Mouse (Mus musculus): Measurements from ENCODE around the gene Cacna1c.

The Cacna1c gene

DNA sequence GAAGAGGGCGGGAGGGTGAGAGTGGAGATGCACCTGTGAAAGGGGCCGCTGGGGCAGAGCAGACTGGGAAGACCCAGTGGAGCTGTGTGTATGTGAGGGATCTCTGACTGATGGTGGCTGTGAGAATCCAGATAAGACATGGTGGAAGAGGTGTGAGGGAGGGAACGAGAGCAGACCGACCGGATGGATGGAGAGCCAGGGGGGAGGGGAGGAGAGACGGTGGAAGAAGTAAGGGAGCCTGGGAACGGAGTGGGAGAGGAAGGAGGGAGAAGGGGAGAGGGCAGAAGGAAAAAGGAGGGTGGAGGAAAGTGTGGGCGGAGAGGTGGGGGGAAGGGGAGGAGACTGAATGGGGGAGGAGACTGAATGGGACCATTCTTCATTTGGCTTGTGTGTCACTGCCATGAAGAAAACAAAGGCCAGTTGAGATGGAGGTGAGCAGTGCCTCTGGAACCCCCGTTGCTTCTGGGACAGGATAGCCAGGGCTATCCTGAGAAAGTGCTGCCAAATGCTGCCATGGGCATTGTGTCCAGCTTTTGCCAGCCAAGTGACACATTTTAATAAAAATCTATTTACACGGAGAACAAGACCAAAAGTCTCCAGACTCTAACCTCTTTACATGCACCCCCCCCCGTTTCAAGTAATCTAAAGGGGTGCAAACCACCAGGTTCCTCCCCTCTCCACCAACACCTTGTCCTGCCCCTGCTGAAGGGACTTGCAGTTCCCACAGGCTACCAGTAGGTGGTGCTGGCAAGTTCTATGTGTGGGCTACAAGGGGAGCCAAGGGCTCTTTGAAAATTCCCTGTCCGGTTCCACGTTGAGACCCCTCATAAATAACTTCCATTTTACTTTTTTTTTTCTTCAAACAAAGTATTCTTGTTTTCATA, 273.6 kb downstream of the Cacna1c start:
- DNase-seq (ENCODE audit: low spot score) = peak; percentile 79

DNA sequence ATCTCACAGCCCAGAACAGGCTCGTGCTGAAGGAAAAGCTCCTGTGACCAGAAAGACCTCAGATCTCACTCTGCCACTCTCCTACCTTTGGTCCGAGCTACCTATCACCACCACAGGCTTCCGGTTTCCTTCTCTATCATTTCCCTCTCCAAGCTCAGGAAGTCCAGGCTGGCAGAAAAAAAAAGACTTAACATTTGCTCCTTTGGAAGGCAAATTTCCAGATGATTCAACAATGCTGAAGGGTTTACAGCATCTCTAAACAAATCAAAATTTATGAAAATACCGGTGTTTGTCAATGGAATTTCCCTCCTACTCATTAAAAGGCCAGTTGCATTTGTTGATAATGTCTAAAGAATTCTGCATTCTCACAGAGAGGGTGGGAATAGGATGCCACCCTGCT, 288.0 kb downstream of the Cacna1c start:
- DNase-seq (ENCODE audit: low spot score) = no peak

DNA sequence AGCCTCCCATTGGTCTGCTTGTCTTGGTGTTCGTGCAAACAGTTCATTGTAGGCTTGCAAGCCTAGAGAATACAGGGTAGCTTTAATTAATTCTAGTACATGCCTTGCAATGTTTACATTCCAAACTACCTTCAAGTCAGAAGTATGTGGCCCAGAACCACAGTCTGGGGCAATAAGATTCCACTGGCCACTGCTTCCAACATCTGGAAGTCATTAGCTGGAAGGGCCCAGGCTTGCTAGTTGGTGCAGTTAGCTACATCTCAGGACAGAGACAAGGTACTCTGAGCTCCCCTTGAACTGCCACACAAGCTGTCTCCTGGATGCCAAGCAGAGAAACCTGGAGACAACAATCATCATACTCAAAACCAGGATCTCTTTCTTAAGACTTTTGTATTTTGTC, 288.5 kb downstream of the Cacna1c start:
- no peak for DNase-seq (ENCODE audit: low spot score)

DNA sequence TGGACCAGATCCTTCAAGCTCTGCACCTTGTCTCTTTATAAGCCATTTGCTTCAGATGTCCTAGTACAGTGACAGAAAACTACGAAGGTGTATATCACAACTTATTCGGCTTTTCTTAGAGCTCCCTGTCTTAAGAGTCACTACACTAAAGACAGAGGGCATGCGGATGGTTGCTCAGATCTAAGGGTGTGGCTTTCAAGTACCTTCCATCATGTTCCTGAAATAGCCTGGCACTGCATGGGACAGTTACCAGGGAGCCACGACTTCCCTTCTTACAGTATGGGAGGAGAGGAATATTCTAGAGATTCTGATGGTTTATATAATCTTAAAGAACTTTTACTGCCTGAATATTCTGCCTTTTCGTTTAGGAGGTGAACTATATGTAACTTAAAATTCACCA, 289.3 kb downstream of the Cacna1c start:
- no peak for DNase-seq (ENCODE audit: low spot score)

DNA sequence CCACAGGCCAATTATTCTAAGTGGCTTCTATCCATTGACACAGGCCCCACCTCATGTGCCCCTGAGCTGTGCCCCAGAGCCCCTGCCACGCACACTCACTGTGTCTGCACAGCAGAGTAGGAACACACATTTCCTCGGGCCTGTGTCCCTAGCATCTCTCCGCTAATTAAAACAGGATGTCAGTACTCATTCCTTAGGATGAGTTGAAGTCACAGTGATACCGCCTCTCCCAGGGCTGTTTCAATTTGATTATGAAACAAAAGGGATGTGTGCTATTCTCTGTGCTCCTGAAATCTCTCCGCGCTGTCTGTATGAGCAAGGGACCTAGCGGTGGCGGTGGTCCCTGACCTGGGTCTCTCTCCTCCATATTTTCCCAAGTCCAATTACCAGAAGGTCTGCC, 296.5 kb downstream of the Cacna1c start:
- DNase-seq (ENCODE audit: low spot score) = no peak

DNA sequence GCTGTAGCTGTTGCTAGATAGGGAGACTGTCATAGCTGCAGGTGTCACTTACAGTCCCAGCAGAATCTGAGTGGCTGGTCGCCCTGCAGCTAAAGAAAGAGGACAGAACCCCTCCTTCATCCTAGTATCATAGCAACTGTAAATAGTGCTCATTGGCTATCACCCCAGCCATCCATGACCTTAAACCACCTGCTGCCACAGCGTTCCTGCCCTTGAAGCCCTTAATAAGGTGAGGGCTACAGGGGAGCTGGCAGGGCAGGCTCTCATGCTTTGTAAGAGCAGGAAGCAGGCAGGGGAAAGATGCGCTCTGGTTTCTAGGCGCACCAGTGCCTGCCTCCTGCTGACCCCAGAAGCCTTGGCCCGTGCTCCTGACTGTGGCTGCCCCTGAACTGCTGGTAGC, 299.1 kb downstream of the Cacna1c start:
- no peak for DNase-seq (ENCODE audit: low spot score)

DNA sequence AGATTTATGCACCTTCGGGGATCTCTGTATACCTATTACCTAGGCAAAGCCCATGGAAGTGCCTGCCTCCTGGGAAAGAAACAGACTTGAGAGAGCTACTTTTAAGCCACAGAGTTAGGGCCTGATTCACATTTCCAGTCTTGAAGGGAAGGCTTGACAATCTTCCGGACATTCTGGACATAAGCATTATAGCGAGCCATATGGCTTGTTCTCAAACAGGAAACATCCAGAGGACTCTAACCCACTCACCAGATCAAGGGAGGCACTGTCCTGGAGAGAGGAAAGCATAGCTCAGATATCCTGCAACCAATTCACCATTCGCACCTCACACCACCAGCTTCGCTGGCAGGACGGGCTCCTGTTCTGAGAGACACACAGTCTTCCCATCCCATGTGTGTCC, 302.2 kb downstream of the Cacna1c start:
- no peak for DNase-seq (ENCODE audit: low spot score)

DNA sequence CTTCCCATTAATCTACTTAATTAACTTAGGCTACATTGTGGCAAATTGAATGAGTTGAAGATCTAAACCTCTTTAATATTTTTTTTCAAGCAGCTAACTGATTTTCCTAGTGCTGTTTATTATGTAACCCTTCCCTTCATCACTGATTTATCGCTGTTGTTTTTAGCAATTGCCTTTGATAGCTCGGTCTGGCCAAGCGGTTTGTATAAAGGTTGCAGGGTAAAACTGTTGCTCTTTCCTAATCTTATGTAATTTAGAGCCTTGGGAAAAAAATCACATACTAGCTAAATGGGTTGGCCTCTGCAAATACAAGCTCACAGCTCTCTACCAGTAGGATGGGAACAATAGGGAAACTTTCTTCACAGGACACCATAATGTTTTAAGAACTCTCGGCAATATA, 306.8 kb downstream of the Cacna1c start:
- no peak for DNase-seq (ENCODE audit: low spot score)

DNA sequence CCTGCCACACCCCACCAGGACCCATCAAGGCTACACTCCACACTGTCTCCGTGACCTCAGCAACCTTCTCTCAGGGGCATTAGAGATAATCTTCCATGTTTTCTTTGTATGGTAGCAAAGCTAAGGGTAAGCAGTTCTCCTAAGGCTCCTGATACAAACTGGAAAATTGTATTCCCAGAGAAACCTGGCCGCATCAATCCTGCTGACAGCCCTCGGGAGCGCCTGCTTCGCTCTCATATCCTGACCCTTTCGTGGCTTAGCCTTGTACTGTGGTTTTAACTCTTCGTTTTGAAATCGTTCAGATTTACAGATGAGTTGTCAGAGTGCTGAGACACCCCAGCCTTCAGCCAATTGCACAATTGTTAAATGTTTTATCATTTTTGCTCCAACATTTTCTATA, 309.2 kb downstream of the Cacna1c start:
- no peak for DNase-seq (ENCODE audit: low spot score)

DNA sequence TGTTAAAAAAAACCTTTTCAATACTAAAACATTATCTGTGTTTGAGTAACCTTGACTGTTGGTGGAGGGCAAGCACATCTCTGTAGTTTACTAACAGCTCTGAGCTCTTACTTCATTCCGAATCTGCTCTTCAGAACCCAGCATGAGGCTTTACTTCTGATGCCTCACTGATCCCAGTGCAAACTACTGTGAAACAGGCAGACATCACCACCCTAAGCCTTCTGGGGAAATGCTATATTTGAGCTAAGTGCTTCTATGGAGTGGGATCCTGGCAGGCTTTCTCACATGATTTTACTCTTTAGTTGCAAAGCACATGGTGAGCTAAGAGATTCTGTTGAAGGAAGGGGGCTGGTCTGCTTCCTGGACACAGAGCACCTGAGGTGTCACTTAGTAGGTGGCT, 311.3 kb downstream of the Cacna1c start:
- DNase-seq (ENCODE audit: low spot score) = no peak

DNA sequence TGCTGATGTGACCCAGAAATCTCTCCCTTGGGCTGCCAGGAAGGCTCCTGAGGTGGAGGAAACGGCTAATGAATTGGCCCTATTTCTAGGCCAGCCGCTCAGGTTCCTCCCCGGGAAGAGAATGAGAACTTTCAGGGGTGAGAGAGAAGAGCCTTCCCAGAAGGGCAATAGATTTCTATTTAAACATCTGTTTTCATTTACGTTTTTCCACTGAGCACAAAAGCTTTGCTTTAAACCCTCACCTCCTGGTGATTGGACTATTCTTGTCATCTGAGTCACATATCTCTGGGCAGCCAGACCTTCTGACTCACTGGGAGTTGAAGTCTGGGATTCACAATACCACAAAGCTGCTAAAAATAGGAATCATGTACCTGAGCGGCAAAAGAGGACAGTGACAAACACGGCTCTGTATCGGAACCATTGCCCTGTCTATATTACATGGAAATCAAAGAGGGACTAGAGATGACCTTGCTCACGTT, 312.1 kb downstream of the Cacna1c start:
- no peak for DNase-seq (ENCODE audit: low spot score)

DNA sequence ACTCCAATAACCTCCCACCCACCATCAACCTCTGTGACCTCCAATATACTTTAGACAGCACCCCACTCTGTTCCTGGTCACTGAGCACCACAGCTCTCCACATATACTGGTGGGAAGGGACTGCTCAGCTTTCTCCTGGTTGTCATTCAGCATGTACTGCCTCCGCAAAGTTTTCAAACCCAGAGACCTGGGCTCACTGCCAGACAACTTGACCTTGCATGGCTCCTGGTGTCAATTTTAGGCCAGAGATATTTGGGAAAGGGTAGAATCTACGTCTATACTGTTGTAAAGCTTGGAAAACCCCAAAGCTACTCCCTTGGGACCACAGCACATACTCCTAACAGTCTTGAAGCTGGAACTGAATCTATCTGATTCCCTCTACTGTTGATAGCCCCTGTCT, 320.0 kb downstream of the Cacna1c start:
- DNase-seq (ENCODE audit: low spot score) = no peak

DNA sequence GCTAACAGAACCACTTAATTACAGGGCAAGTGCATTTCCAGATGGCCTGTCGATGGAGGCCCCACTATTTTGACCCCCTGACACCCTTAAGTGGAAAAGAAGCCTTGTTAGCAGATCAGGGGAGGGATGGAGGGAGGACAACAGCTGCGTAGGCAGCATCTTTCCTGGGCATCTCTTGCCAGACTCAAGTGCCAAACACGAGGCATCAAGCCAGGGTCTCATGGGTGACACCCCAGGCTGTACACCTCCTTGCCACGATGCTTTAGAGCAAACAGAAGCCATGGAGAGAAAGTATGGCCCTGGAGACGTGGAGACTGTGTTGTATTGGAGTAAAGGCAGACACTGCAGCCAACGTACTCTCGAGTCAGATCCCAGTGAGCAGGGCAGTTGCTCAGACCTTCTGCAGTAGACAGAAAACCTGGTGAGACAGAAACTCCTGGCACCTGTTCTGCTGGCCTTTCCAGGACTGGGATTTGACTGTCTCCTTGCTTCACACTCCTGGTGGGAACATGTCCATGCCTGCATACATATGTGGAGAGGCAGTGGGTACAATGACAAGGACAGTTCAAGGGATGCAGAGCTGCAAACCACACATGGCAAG, 325.9 kb downstream of the Cacna1c start:
- DNase-seq (ENCODE audit: low spot score) = no peak

DNA sequence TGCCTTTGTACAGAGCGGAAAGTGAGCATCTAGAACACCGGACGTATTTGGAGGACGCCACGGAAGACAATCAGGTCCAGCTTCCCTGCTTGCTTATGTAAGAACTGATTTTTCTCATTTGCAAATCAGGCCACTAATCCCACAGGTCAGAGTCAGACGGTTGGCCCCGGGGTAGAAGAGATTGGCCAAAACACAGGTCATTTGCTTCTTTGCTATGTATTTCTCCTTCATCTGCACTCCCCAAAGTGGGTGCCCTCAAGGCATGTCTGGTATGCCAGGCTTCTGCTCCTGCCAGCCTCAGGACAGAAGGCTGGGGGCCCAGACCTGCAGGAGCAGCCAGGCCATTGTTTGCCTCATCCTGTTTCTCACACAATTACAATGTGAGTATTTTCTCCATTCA, 328.8 kb downstream of the Cacna1c start:
- DNase-seq (ENCODE audit: low spot score) = no peak

DNA sequence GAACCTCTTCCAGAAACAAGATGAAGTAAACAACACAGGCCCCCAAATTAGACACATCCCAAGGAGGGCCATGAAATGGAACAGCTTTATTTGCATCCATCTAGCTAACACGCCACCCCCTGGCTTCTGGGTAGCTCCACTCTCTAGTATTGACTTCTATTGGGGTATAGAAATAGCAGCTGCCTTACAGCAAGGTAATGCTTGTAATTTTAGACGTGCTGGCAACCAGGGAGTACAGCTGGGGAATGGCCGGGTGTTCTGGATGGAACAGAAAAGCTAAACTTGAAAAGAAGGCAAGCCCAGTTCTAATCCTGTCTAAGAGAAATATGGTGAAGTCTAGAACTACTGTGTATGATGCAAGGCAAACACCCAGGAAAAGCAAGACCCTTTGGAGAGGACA, 329.3 kb downstream of the Cacna1c start:
- DNase-seq (ENCODE audit: low spot score) = no peak

DNA sequence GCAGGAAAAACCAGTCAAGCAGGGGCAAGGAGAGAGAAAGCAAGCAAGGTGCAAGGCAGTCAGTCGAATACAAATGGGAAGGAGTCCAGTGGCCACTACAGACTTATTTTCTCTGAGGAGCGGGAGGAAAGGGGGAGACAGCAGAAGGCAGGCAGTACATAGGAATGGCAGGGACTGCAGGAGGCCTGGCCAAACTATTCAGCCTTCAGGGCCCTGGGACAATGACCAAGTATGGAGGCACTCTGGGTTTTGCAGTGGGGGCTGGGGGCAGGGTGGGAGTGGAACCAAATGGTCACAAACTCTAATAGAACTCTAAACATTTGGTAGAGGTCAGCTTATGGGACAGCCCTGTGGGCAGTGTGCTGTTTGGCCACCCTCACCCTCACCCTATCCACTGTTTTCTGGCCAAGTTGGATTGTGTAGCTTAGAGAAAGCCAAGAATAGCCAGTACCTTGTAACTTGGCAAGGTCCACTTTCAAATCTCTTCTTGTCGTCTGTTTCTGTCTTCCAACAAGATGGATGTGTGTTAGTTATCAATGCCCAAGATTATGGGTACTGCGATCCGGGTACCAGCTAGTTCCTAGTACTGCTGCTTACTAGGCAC, 330.3 kb downstream of the Cacna1c start:
- DNase-seq (ENCODE audit: low spot score) = no peak

DNA sequence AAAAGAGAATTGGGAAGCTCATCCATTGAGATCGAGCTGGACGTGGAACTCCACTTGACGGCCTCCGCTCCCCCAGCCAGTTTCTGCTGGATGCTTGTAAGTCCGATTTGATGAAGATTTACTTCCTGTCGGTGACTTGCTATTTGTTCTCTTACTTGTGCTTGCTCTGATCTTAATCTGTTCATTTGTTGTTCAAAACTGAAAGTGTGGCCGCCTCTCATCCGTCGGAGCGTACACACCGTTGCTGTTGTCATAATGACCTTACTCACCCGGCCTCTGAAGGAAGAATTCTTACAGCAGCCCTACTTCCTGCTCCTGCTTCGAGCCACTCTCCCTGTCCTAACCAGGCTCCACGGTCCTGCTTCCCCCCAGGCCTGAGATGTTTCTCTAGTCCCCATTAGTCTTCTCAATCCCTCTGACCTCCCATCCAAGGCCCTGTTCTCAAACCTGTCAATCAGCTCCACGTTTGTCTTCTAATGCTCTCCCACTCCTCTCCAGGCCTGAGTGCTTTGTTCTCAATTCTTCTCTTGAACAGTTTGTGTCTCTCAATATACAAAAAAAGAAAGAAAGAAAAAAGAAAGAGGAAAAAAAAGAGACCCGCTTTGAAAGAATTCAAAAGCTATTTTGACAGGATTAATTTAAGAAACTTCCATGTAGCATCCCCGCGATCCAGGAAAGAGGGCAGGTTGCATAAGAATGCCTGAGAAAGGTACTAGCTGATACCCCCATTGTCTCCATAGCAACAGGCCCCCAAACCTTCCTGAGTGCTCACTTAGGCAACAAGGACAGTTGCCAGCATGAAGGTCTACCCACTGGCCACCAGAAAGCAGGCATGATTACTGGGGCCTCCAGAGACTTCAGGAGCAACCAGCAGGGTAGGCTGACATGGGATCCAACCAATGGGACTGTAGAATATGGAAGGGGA, 331.3 kb downstream of the Cacna1c start:
- DNase-seq (ENCODE audit: low spot score) = no peak

DNA sequence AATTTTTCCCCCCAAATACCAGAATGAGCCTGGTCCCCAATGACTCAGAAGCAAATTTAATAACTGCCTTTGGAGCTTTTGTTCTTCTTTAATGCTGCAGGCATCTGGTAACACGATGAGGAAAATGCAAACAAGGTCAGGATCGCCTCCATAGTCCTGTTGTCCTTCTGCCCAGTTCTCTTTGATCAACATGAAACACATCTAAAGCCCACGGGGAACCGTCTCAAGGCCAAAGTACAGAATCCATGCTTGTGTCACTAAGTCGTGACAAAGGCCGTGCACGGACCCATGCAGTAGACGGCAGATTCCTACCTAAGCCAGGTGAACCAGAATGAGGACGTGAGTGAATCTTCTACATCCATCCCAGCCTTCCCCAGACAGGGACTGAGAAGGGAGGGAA, 333.5 kb downstream of the Cacna1c start:
- DNase-seq (ENCODE audit: low spot score) = no peak

DNA sequence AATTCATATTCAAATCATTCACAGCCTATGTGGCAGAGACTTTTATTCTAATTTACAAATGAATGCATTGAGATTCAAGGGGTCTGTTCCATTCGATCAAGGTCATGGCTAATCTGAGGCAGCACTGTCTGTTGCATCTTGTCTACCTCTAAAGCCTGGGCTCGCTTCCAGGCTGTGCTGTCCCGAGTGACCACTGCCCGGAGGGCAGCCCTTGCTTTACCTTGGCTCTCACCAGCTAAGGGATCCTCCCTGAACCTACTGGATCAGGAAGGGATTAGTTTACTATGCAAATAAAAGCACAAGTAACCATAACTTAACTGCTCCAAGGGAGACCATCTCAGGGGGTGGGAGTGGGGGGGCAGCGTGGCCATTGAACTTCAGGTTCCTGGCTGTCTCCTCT, 334.1 kb downstream of the Cacna1c start:
- no peak for DNase-seq (ENCODE audit: low spot score)

DNA sequence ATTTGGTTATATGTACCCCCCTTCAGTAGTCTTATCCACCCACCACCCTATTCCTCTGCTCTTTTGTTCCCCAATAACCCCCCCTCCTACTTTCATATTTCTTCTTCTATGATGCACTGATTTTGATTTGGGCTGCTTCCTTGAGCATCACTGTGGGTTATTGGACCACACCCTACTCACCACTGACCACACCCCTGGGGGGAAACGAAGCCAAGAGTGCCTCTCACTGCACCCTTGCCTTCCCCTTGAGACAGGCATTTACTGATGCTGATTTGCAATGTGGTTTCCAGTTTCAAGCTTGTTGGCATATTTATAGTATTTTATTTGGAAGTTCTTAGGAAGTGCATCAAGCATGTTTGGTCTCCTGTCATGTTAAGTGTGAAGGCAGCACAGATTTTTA, 337.8 kb downstream of the Cacna1c start:
- DNase-seq (ENCODE audit: low spot score) = no peak

DNA sequence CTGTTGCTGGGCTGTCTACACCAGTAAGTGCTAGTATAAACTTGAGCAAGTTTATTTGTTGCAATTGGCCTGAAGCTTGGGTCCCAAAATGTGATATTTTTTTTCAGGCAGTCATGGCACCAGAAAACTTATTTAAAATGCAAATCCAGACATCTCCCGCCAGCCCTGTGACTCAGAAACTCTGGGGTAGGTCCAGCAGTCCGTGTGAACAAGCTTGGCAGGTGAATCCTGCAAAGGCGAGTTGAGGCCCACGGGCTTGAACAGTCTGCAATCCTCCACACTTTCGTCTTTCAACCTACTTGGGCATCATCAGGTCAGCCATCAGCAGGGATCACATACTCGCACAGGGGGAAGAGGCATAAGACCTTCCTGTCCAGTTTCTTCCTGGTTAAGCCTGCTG, 344.1 kb downstream of the Cacna1c start:
- DNase-seq (ENCODE audit: low spot score) = no peak

DNA sequence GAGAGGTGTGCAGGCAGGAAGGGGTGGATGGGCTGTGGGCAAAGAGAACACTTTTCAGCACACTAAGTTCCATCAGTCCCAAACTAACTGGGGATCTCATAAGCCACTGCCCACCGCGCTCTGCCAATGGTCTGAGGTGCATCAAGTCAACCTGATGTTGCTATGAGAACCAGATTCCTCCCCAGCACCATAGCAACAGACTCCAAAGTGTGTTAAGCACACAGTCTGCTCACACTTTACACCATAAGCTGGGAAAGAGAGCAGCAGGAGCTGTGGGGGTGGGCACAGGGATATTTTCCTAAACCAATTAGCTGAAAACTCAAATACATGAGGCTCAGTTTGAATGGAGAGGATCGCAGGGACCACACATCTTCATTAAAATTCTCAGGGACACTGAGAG, 345.1 kb downstream of the Cacna1c start:
- DNase-seq (ENCODE audit: low spot score) = no peak

Measured in urinary bladder, postnatal 14 days (tissue).